Mouse (Mus musculus) spleen, postnatal 36 days (tissue): ENCODE measurements around the gene C2cd5.

Experiments used
- DNase-seq, 2 experiments: peaks; one replicate each; pipeline ENCODE4 v3.0.0; 2022; ENCODE audit warnings: low spot score in 2 of 2, mixed read lengths in 1 of 2

Gene C2cd5

DNA sequence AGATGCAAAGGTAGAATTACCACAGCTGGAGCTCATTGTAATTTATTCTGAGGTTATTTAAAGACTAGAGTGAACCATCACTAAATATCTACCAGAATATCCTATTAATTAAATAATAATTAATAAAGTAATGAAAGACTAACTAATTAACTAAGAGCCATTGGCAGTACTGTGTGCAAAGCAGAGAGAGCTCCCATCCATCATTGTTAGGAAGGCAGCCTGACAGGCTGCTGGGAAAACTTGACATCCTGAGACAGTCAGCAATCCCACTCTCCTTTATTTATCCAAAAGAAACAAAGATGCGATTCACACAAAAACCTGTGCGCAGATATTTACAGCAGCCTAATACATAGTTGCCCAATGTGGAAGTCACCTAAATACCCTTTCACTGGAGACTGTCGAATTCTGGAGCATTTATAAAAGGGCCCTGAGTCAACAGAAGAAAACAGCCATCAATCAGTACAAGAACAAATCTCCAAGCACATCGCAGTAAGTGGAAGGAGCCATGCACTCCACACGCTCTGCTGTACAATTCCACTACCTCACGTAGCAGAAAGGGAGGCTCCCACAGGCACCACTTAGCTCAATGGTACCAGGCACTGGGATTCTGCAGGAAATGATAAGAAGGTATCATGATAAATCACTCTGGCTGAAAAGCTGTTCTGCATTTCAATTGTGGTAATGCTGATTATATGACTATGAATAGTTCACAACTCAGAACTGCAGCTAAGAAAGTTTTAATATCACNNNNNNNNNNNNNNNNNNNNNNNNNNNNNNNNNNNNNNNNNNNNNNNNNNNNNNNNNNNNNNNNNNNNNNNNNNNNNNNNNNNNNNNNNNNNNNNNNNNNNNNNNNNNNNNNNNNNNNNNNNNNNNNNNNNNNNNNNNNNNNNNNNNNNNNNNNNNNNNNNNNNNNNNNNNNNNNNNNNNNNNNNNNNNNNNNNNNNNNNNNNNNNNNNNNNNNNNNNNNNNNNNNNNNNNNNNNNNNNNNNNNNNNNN, 120.0 kb downstream of the C2cd5 start:
- DNase-seq, result no peak

DNA sequence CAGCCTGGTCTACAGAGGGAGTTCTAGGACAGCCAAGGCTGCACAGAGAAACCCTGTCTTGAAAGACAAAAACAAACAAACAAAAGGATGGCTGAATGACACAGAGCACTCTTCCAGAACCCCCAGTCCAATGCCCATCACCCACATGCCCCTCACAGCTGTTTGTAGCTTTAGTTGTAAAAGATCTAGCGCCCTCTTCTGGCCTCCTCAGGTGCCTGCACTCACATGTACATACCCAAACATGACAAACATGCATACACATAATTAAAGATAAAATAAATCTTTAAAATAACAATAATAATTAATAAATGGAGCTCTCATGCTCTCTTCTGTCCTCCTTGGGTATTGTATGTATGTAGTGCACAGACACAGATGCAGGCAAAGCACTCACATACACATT, 122.7 kb downstream of the C2cd5 start:
- no peak for DNase-seq

GRCm38 (mm10) chr6:142973289-142973688, 126.7 kb downstream of the C2cd5 start:
- no peak for DNase-seq

GRCm38 (mm10) chr6:142972205-142972604, 127.7 kb downstream of the C2cd5 start:
- no peak for DNase-seq

DNA sequence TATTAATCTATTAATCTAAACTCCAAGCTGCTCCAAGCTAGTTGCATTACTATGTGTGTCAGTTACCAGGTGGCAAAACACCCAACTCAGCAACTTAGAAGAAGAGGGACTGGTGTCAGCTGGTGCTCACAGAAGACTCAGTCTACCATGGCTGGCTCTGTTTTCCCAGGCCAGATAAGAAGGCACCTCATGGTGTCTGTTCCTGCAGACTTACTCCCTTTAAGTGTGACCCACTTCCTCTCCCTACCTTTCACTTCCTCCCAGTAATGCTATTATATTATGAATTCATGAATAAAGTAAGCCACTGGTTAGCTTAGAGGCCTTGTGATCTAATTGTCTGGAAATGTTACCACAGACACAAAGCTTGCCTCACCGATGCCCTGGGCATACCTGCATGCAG, 132.5 kb downstream of the C2cd5 start:
- no peak for DNase-seq

DNA sequence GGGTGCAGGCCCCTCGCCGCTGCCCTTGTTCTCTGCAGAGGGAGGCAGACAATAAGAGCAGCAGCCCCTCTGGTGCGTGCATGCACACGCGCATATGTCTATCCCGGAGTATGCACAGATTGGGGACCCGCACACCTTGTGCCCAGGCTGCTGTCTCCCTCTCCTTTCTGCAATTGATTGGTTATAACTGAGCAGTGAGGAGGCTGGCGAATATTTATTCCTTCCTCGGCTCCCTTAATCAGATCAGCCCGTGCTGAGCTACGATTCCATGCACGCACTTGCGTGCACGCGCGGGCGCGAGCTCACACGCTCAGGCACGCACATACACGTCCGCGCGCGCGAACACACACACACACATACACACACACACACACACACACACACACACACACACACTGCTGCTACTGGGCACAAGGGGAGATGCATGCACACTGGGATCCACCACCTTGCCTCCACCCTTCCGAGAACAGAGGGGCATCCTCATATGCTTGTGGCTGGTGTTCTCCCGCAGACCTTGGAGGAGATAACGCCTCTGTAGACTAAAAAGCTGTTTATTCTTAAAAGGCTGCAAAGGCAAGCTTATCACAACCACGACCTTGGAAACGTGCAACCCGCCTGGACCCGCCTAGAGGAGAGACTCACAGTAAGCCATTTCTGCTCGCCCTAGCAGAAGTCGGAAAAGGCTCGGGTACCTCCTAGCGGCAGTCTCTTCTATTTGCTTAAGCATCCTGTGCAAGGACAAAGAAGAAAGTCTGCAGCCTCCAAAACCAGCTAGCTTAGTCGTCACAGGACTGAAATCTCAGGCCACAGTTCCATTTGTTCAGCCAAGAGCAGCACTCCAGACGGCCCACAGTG, 135.2 kb downstream of the C2cd5 start:
- DNase-seq, result peak; percentile 57 to 64

DNA sequence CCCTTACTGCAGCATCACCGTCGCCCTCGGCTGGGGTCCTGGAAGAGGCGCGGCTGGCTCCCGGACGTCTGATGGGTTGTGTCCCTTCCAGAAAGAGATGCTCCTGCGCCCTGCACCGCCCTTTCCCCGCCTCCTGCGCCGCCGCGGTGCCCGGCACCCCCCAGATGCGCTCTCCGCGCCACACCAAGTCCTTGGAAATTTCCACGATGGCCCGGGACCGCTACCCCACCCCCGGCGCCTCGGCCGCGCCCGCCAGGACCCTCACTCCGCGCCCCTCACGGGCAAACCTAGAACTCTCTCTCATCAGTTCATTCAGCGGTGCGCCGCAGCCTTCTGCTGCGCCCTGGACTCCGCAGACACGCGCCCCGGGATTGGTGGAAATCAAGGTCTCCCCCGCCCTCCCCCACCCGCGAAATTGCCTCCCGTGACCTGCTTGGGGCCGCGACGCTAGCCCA, 135.8 kb downstream of the C2cd5 start, which contains the start of gene St8sia1:
St8sia1 (minus strand) TSS at position 377 of the 455 bp plus-strand sequence.
- no peak for DNase-seq

DNA sequence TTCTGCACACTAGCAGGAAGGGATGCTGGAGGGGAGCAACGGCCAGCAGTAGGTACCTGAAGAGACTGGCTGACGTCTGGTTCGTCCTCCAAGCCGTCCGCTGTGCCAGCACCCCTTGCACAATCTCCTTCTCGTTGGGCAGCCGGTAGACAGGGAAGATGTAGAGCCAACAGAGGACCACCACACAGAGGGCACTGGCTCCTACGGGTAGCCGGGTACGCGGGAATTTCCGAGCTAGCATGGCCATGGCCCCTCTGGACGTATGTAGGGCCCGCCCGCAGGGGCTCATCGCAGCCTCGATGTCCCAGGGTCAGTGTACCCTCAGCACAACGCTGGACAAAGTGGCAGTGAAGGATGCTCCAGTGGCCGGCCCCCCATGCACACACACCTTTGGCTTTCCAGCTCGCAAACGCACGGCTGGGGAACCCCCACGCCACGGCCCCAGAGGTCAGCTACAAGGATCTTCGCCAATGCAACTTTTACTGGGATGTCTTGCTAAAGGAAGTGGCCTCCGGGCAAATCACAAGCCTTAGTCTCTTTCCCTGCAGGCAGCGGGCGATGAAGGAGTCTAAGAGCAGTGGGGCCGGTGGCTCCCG, 136.4 kb downstream of the C2cd5 start:
- no peak for DNase-seq

- no peak for DNase-seq
Observed at GRCm38 (mm10) chr6:142962881-142963280, 137.1 kb downstream of the C2cd5 start.

- DNase-seq, result no peak
Observed at GRCm38 (mm10) chr6:142962476-142962875, 137.5 kb downstream of the C2cd5 start.

DNA sequence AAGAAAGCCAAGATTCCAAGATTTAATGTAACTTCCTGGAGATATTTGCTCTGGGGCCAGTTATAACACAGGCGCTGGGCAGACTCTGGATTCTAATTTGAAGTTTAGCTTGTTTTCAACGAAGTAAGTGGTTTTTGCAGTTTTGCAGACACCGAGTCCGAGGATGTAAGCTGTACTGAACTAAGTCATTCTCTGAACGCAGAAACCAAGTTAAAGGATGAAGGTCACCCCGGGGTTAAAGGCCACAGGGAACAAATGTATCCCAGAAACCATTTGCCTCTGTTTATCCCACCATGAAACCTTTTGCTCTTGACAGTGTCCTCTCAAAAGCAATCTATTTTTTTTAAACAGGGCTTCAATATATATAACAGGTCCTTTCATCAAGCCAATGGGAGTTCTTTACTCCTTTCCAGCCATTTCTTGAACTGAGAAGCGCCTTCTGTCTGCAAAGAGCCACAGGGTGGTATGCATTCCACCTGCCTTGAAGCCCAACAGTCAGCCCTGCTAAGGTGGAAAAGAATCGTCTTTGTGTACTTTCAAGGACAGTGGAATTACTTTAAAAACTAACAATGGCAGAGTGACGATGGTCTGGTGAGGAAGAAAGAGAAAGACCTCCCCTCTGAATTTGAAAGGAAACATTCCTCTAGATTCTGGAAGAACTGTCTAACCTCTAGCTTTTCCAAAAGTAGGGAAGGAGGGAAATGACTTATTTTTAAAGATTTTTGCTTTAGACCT, 138.1 kb downstream of the C2cd5 start:
- no peak for DNase-seq
